Mouse (Mus musculus): ENCODE data around the gene Foxa1. TPM values are rescaled to one million over a fixed set of nuclear protein-coding genes. Genes with fewer than 3 reads are reported as not detected.

The Foxa1 gene
- polyA plus RNA-seq (2014; fragmentation: Nextera tagmentation; extraction: Ambion mirVana): 3.4 and 3.5 TPM in 2 replicates

DNA sequence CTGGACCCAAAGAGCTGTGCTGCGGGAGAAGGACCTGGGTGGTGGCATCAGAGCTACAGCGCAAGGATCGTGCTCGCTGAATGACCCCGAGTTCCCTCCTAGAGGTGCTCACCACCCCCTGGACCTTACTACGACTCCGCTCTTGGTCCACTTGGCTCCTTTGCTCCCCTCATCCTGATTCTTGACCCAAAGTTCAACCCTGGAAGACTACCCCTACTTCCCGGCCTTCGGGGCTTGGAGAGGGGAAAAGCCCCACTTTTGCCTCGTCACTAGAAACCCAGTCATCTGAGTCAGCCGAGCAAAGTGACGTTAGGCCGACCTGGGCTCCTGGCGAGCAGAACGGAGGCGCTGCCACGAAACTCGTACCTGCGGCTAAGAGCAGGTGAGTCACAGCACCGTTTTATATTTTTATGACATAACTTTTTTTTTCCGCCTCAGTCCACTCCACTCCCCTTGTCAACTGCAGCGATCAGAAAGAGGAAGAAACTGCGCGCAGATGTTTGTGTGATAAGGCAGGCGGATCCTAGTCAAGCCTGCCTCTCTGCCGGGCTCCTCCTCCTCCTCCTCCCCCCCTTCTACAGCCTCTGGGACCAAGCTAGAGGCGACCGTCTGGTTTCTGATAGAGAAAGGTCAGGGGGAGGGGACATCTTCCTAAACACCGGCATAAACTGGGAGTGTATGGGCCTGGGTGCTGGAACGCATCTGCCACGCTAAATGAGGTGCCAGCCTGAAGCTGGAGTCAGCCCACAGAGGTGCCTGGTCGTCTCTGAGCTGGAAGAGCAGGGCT lies at the start of gene Foxa1:
Gene Foxa1 (minus strand): TSS at position 502 of the 787 bp plus-strand sequence.
- Histone ChIP-seq H3K9ac (ENCODE audit: low read depth, low read length) (peak within 1 kb of the TSS; percentile 49), H3K36me3 (ENCODE audit: control insufficient read depth, insufficient read depth, low read length) (no peaks in the 10 kb centered on the region), H3K27ac (ENCODE audit: low read depth, low read length) (peak within 1 kb of the TSS; percentile 74), H3K27me3 (replicated peaks; ENCODE audit: control insufficient read depth, insufficient read depth, low read length) (peaks cover 99% of the 10 kb centered on the region), H3K4me1 (replicated peaks; ENCODE audit: control insufficient read depth, insufficient read depth, low read length) (peaks cover 12% of the 10 kb centered on the region), H3K4me3 (ENCODE audit: low read depth, low read length) (peak within 1 kb of the TSS; percentile 63), H3K4me2 (peak within 1 kb of the TSS; percentile 87), H3K9me3 (ENCODE audit: control insufficient read depth, low read length) (no peaks in the 10 kb centered on the region)
- ATAC-seq (replicated peaks; ENCODE audit: low FRiP score) (peak; percentile 35; the same call in 1 of the 2 replicates), DNase-seq (ENCODE audit: low spot score) (peak; percentile 61)
- WGBS: under 1% methylated on average over 32 of the region's 32 CpGs

- ATAC-seq (replicated peaks; ENCODE audit: low FRiP score): peak; percentile 75
- H3K4me1 ChIP-seq (replicated peaks; ENCODE audit: control insufficient read depth, insufficient read depth, low read length): 0 out of 2 replicates have a peak, but pooled peaks cover 3% of the 10 kb centered on the region
- peak overlapping the region; percentile 71 for H3K4me2 ChIP-seq
- no peak overlapping the region for H3K9ac ChIP-seq (ENCODE audit: low read depth, low read length)
- 4% methylated on average over 81 of the region's 81 CpGs for WGBS
- H3K27me3 ChIP-seq (replicated peaks; ENCODE audit: control insufficient read depth, insufficient read depth, low read length): peaks cover 32% of the 10 kb centered on the region
- H3K36me3 ChIP-seq (ENCODE audit: control insufficient read depth, insufficient read depth, low read length): no peaks in the 10 kb centered on the region
- no peak overlapping the region for H3K27ac ChIP-seq (ENCODE audit: low read depth, low read length)
- H3K4me3 ChIP-seq (ENCODE audit: low read depth, low read length): peak overlapping the region; percentile 51
- no peaks in the 10 kb centered on the region for H3K9me3 ChIP-seq (ENCODE audit: control insufficient read depth, low read length)
- DNase-seq (ENCODE audit: low spot score): peak; percentile 50
Measured at GRCm38 (mm10) chr12:57575931-57576628, 29.4 kb upstream of the Foxa1 start.

- H3K4me1 ChIP-seq (replicated peaks; ENCODE audit: control insufficient read depth, insufficient read depth, low read length): 0 out of 2 replicates have a peak, but pooled peaks cover 3% of the 10 kb centered on the region
- no peak overlapping the region for H3K4me3 ChIP-seq (ENCODE audit: low read depth, low read length)
- H3K27ac ChIP-seq (ENCODE audit: low read depth, low read length): no peak overlapping the region
- H3K27me3 ChIP-seq (replicated peaks; ENCODE audit: control insufficient read depth, insufficient read depth, low read length): peaks cover 32% of the 10 kb centered on the region
- ATAC-seq (replicated peaks; ENCODE audit: low FRiP score) (no peak), DNase-seq (ENCODE audit: low spot score) (no peak)
- H3K36me3 ChIP-seq (ENCODE audit: control insufficient read depth, insufficient read depth, low read length): no peaks in the 10 kb centered on the region
- no peak overlapping the region for H3K4me2 ChIP-seq
- no peak overlapping the region for H3K9ac ChIP-seq (ENCODE audit: low read depth, low read length)
- H3K9me3 ChIP-seq (ENCODE audit: control insufficient read depth, low read length): no peaks in the 10 kb centered on the region
Measured at GRCm38 (mm10) chr12:57572415-57572814, 25.7 kb upstream of the Foxa1 start.

GRCm38 (mm10) chr12:57571773-57572172 lies 25.1 kb upstream of the Foxa1 start:
- H3K4me3 ChIP-seq (ENCODE audit: low read depth, low read length): no peak overlapping the region
- WGBS: 15% methylated on average over 9 of the region's 9 CpGs

DNA sequence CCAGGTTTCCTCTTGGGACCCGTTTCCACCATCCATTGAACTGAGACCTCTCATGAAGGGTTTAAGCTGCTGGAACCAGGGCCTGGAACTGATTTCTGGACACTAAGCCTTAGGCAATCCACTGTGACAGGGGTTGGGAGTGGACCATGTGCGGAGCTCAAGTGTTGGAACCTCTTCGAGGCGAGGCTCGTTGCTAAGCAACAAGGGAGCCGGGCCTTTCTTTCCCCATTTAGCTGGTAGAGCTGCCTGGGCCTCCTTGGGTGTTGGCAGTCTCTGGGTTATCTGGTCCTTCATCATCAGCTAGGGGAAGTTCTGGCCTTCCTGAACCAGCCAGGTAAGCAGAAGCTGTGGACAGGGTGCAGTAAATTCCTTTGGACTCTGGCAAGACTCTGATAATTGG lies 17.2 kb upstream of the Foxa1 start, which contains the start of gene Ttc6:
Gene Ttc6 (plus strand): TSS at position 205 of the 400 bp plus-strand sequence.
- Histone ChIP-seq H3K4me2 (no peak within 1 kb of the TSS), H3K27me3 (replicated peaks; ENCODE audit: control insufficient read depth, insufficient read depth, low read length) (no peaks in the 10 kb centered on the region), H3K9me3 (ENCODE audit: control insufficient read depth, low read length) (no peaks in the 10 kb centered on the region), H3K4me1 (replicated peaks; ENCODE audit: control insufficient read depth, insufficient read depth, low read length) (no peaks in the 10 kb centered on the region), H3K27ac (ENCODE audit: low read depth, low read length) (no peak within 1 kb of the TSS), H3K9ac (ENCODE audit: low read depth, low read length) (no peak within 1 kb of the TSS), H3K4me3 (ENCODE audit: low read depth, low read length) (no peak within 1 kb of the TSS), H3K36me3 (ENCODE audit: control insufficient read depth, insufficient read depth, low read length) (no peaks in the 10 kb centered on the region)
- 77% methylated on average over 6 of the region's 6 CpGs for WGBS
- DNase-seq (ENCODE audit: low spot score) (no peak), ATAC-seq (replicated peaks; ENCODE audit: low FRiP score) (no peak)

More at GRCm38 (mm10) chr12:57571773-57572172, 25.1 kb upstream of the Foxa1 start:
- H3K27me3 ChIP-seq (replicated peaks; ENCODE audit: control insufficient read depth, insufficient read depth, low read length): peaks cover 31% of the 10 kb centered on the region
- no peak overlapping the region for H3K4me2 ChIP-seq
- no peaks in the 10 kb centered on the region for H3K36me3 ChIP-seq (ENCODE audit: control insufficient read depth, insufficient read depth, low read length)
- H3K9ac ChIP-seq (ENCODE audit: low read depth, low read length): no peak overlapping the region
- H3K4me1 ChIP-seq (replicated peaks; ENCODE audit: control insufficient read depth, insufficient read depth, low read length): 0 out of 2 replicates have a peak, but pooled peaks cover 3% of the 10 kb centered on the region
- no peaks in the 10 kb centered on the region for H3K9me3 ChIP-seq (ENCODE audit: control insufficient read depth, low read length)
- no peak overlapping the region for H3K27ac ChIP-seq (ENCODE audit: low read depth, low read length)
- no peak for ATAC-seq (replicated peaks; ENCODE audit: low FRiP score)
- no peak for DNase-seq (ENCODE audit: low spot score)

- ATAC-seq (replicated peaks; ENCODE audit: low FRiP score) (no peak), DNase-seq (ENCODE audit: low spot score) (no peak)
- Histone ChIP-seq H3K27me3 (replicated peaks; ENCODE audit: control insufficient read depth, insufficient read depth, low read length) (peaks cover 63% of the 10 kb centered on the region), H3K9me3 (ENCODE audit: control insufficient read depth, low read length) (no peaks in the 10 kb centered on the region), H3K4me1 (replicated peaks; ENCODE audit: control insufficient read depth, insufficient read depth, low read length) (no peaks in the 10 kb centered on the region), H3K4me3 (ENCODE audit: low read depth, low read length) (no peak overlapping the region), H3K27ac (ENCODE audit: low read depth, low read length) (no peak overlapping the region), H3K9ac (ENCODE audit: low read depth, low read length) (no peak overlapping the region), H3K36me3 (ENCODE audit: control insufficient read depth, insufficient read depth, low read length) (no peaks in the 10 kb centered on the region), H3K4me2 (no peak overlapping the region)
- 44% methylated on average over 3 of the region's 3 CpGs for WGBS
Measured at GRCm38 (mm10) chr12:57554091-57554490, 7.4 kb upstream of the Foxa1 start.

DNA sequence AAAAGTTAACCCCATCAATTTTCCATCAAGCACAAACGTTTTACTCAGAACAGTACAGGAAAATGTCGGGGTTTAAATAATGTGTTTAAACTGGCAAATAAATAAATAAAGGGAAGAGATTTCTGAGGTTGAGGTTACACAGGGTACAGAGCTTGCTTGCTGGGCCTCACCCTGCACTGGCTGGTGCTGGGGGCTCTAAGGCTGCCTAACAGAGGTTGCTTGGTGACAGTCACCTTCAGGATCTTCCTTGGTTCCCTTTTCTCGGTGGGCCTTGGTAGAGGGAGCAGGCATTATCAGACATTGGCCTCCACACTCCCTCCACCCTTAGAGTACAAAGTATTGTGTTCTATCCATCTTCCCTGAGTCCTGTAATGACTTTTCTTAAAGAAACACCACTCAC lies 5.6 kb upstream of the Foxa1 start:
- H3K4me3 ChIP-seq (ENCODE audit: low read depth, low read length): no peak overlapping the region
- no peak overlapping the region for H3K9ac ChIP-seq (ENCODE audit: low read depth, low read length)
- no peak overlapping the region for H3K4me2 ChIP-seq
- ATAC-seq (replicated peaks; ENCODE audit: low FRiP score): no peak
- H3K4me1 ChIP-seq (replicated peaks; ENCODE audit: control insufficient read depth, insufficient read depth, low read length): no peaks in the 10 kb centered on the region
- no peaks in the 10 kb centered on the region for H3K9me3 ChIP-seq (ENCODE audit: control insufficient read depth, low read length)
- no peak overlapping the region for H3K27ac ChIP-seq (ENCODE audit: low read depth, low read length)
- H3K36me3 ChIP-seq (ENCODE audit: control insufficient read depth, insufficient read depth, low read length): no peaks in the 10 kb centered on the region
- H3K27me3 ChIP-seq (replicated peaks; ENCODE audit: control insufficient read depth, insufficient read depth, low read length): peaks cover 81% of the 10 kb centered on the region
- WGBS: 11% methylated on average over 3 of the region's 3 CpGs
- no peak for DNase-seq (ENCODE audit: low spot score)

- Histone ChIP-seq H3K4me3 (ENCODE audit: low read depth, low read length) (no peak overlapping the region), H3K27me3 (replicated peaks; ENCODE audit: control insufficient read depth, insufficient read depth, low read length) (peaks cover 95% of the 10 kb centered on the region), H3K4me1 (replicated peaks; ENCODE audit: control insufficient read depth, insufficient read depth, low read length) (peaks cover 6% of the 10 kb centered on the region; the same call in 1 of the 2 replicates), H3K27ac (ENCODE audit: low read depth, low read length) (no peak overlapping the region), H3K9ac (ENCODE audit: low read depth, low read length) (no peak overlapping the region), H3K4me2 (no peak overlapping the region), H3K36me3 (ENCODE audit: control insufficient read depth, insufficient read depth, low read length) (no peaks in the 10 kb centered on the region), H3K9me3 (ENCODE audit: control insufficient read depth, low read length) (no peaks in the 10 kb centered on the region)
- WGBS: 9% methylated on average over 8 of the region's 8 CpGs
- DNase-seq (ENCODE audit: low spot score) (no peak), ATAC-seq (replicated peaks; ENCODE audit: low FRiP score) (no peak)
Measured at GRCm38 (mm10) chr12:57550881-57551280, 4.2 kb upstream of the Foxa1 start.
